Mouse (Mus musculus) neural tube, embryonic 11.5 days (tissue): ENCODE results near the gene Dars2. TPM values are rescaled to one million over a fixed set of nuclear protein-coding genes. Genes with fewer than 3 reads are reported as not detected.

Experiments
- ATAC-seq: fragments of 200-750 bp; cut with Nextera tagmentation; 2 replicates; pipeline ENCODE4 v1.8.0; 2017; ENCODE audit warnings: moderate number of reproducible peaks, mild to moderate bottlenecking, moderate TSS enrichment, moderate library complexity; ENCODE audit not compliant: insufficient read depth, low FRiP score, low TSS enrichment
- DNase-seq: peaks from one replicate; pipeline ENCODE4 v3.0.0-alpha.2; 2015; ENCODE audit warnings: low spot score
- H3K27ac ChIP-seq: fragments of 300-500 bp; sonication (generic); 2 replicates; pipeline ENCODE4 v1.5.1; 2014; ENCODE audit warnings: low read depth, mild to moderate bottlenecking, low read length
- H3K27me3 ChIP-seq: fragments of 300-500 bp; sonication (generic); 2 replicates; pipeline ENCODE4 v1.6.1; 2014; ENCODE audit warnings: mild to moderate bottlenecking, low read length, mixed read lengths; ENCODE audit not compliant: control insufficient read depth, insufficient read depth
- H3K36me3 ChIP-seq: fragments of 300-500 bp; sonication (generic); 2 replicates; pipeline ENCODE4 v1.6.1; 2014; ENCODE audit warnings: mild to moderate bottlenecking, low read length, moderate library complexity, mixed read lengths; ENCODE audit not compliant: control insufficient read depth, insufficient read depth
- H3K4me1 ChIP-seq: fragments of 300-500 bp; sonication (generic); 2 replicates; pipeline ENCODE4 v1.6.1; 2014; ENCODE audit warnings: low read length, mixed read lengths; ENCODE audit not compliant: control insufficient read depth, insufficient read depth
- H3K4me2 ChIP-seq: fragments of 300-500 bp; sonication (generic); 2 replicates; pipeline ENCODE4 v1.6.1; 2014; ENCODE audit warnings: low read depth, mild to moderate bottlenecking, moderate library complexity
- H3K4me3 ChIP-seq: fragments of 300-500 bp; sonication (generic); 2 replicates; pipeline ENCODE4 v1.5.1; 2014; ENCODE audit warnings: low read depth, low read length
- H3K9ac ChIP-seq: fragments of 300-500 bp; sonication (generic); 2 replicates; pipeline ENCODE4 v1.6.1; 2014; ENCODE audit warnings: mild to moderate bottlenecking, low read length
- H3K9me3 ChIP-seq: fragments of 300-500 bp; sonication (generic); 2 replicates; pipeline ENCODE4 v1.6.1; 2016; ENCODE audit warnings: low read length; ENCODE audit not compliant: control insufficient read depth
- WGBS: fragments of 180-500 bp; shearing (Covaris S2); extraction: QIAGEN DNeasy Blood & Tissue Kit; methylation state at CpG from one replicate; pipeline ENCODE4 v1.1.7; 2014; 5-methylcytosine and 5-hydroxymethylcytosine counted together
- polyA plus RNA-seq: library from polyadenylated mRNA; unstranded; fragments of >200 nt; fragmentation: Nextera tagmentation; extraction: Ambion mirVana; gene quantifications from 2 replicates; pipeline ENCODE4 v1.2.1, GENCODE M21; 2014

Dars2 gene
- polyA plus RNA-seq, 1 experiment from 2014 or later = 51.9 TPM

GRCm38 (mm10) chr1:161008038-161008437, 62.4 kb downstream of the Dars2 start:
- H3K27ac ChIP-seq = no peak overlapping the region
- DNase-seq (no peak), ATAC-seq (no peak)
- no peaks in the 10 kb centered on the region for H3K4me1 ChIP-seq
- H3K27me3 ChIP-seq = no peaks in the 10 kb centered on the region
- H3K9me3 ChIP-seq = no peaks in the 10 kb centered on the region
- 91% methylated on average over 2 of the region's 2 CpGs for WGBS
- H3K9ac ChIP-seq = no peak overlapping the region
- no peak overlapping the region for H3K4me2 ChIP-seq
- H3K4me3 ChIP-seq = no peak overlapping the region
- H3K36me3 ChIP-seq = 0 out of 2 replicates have a peak, but pooled peaks cover 2% of the 10 kb centered on the region

GRCm38 (mm10) chr1:161006471-161006870, 64.0 kb downstream of the Dars2 start:
- WGBS = 82% methylated on average over 5 of the region's 5 CpGs
- H3K27me3 ChIP-seq = no peaks in the 10 kb centered on the region
- H3K4me1 ChIP-seq = no peaks in the 10 kb centered on the region
- H3K9me3 ChIP-seq = no peaks in the 10 kb centered on the region
- H3K9ac ChIP-seq = no peak overlapping the region
- no peaks in the 10 kb centered on the region for H3K36me3 ChIP-seq
- ATAC-seq (no peak), DNase-seq (no peak)
- H3K4me3 ChIP-seq = no peak overlapping the region
- H3K4me2 ChIP-seq = no peak overlapping the region
- no peak overlapping the region for H3K27ac ChIP-seq

DNA sequence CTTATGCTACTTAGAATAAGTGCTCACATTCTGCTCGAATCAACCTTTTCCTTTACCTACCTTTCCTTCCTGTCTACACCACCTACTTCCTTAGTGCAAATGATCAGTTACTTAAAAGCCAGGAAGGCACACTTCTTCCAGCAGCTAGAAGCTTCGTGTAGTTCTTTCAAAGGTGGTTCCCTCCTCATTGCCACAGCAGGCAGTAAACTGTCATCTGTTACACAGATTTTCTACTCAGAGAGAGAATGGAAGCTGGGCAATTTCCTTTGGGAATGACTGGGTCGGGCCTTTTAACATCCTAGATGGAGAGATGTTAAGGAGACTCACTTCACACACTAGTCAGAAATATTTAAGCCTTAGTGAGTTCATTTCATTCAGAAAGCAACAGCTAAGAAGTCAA, 64.9 kb downstream of the Dars2 start:
- 47% methylated on average over 3 of the region's 3 CpGs for WGBS
- Histone ChIP-seq H3K27me3 (no peaks in the 10 kb centered on the region), H3K9me3 (no peaks in the 10 kb centered on the region), H3K4me3 (no peak overlapping the region), H3K27ac (no peak overlapping the region), H3K4me1 (no peaks in the 10 kb centered on the region), H3K9ac (no peak overlapping the region), H3K36me3 (no peaks in the 10 kb centered on the region), H3K4me2 (no peak overlapping the region)
- ATAC-seq (no peak), DNase-seq (no peak)

- Histone ChIP-seq H3K4me1 (no peaks in the 10 kb centered on the region), H3K4me2 (no peak overlapping the region), H3K9me3 (no peaks in the 10 kb centered on the region), H3K36me3 (no peaks in the 10 kb centered on the region), H3K4me3 (no peak overlapping the region), H3K9ac (no peak overlapping the region), H3K27ac (no peak overlapping the region), H3K27me3 (no peaks in the 10 kb centered on the region)
- 74% methylated on average over 4 of the region's 4 CpGs for WGBS
- DNase-seq (no peak), ATAC-seq (no peak)
These were observed 65.5 kb downstream of the Dars2 start for GRCm38 (mm10) chr1:161004942-161005341.

DNA sequence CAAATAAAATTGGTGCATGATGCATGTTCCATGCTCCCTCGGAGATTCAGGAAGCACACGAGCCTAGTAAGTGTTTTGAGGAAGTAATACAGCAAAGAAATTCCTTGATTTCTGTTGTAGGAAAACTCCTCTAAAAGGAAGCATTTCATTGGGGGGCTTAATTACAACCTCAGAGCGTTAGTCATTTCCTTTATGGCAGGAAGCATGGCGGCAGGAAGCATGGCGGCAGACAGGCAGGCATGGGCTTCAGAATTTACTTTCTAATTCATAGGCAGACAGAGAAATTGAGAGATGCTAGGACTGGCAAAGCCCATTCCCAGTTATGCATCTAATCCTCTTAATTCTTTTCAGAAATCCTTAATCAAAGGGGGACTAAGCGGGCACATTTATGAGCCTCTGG, 76.6 kb downstream of the Dars2 start:
- Histone ChIP-seq H3K9ac (no peak overlapping the region), H3K4me2 (no peak overlapping the region), H3K27me3 (no peaks in the 10 kb centered on the region), H3K9me3 (no peaks in the 10 kb centered on the region), H3K36me3 (no peaks in the 10 kb centered on the region), H3K4me1 (no peaks in the 10 kb centered on the region), H3K4me3 (no peak overlapping the region), H3K27ac (no peak overlapping the region)
- DNase-seq = no peak
- 94% methylated on average over 6 of the region's 6 CpGs for WGBS
- ATAC-seq = no peak

Other genes starting within 250 kb of the Dars2 start
- gene Rc3h1, start 164.2 kb downstream of the Dars2 start, polyA plus RNA-seq = 7.3 and 8.6 TPM in 2 replicates
- gene Serpinc1, start 92.1 kb downstream of the Dars2 start, polyA plus RNA-seq = 0.94 and 1.4 TPM in 2 replicates
- 9.4 and 12.4 TPM in 2 replicates for gene Zbtb37, start 35.8 kb downstream of the Dars2 start, polyA plus RNA-seq
- gene Cenpl, start 55 bp upstream of the Dars2 start, polyA plus RNA-seq = 37.6 and 37.8 TPM in 2 replicates
- gene Klhl20, start 60.9 kb upstream of the Dars2 start, polyA plus RNA-seq = 21.9 and 22.9 TPM in 2 replicates
- 3.5 and 5.5 TPM in 2 replicates for gene Ankrd45, start 72.0 kb upstream of the Dars2 start, polyA plus RNA-seq
- gene Tex50, start 88.7 kb upstream of the Dars2 start, polyA plus RNA-seq = not detected in 2 replicates
- 457 and 477 TPM in 2 replicates for gene Prdx6, start 180.6 kb upstream of the Dars2 start, polyA plus RNA-seq